Mouse (Mus musculus) thymus, postnatal 0 days (tissue): ENCODE measurements at regions not wholly inside any gene's neighbourhood (a gene's known extent, or its start where the extent isn't known, plus 50 kb on each side); places are given as distances from the start of the nearest gene placed in this dataset.

ENCODE experiments used
- DNase-seq: peaks from one replicate; pipeline ENCODE4 v3.0.0-alpha.2; 2015; ENCODE audit warnings: low spot score

- DNase-seq = peak; percentile 32
Observed at GRCm38 (mm10) chr12:8844748-8845147, 73.6 kb downstream of the Sdc1 start.

GRCm38 (mm10) chr12:8845443-8845842, 74.3 kb downstream of the Sdc1 start:
- no peak for DNase-seq

DNA sequence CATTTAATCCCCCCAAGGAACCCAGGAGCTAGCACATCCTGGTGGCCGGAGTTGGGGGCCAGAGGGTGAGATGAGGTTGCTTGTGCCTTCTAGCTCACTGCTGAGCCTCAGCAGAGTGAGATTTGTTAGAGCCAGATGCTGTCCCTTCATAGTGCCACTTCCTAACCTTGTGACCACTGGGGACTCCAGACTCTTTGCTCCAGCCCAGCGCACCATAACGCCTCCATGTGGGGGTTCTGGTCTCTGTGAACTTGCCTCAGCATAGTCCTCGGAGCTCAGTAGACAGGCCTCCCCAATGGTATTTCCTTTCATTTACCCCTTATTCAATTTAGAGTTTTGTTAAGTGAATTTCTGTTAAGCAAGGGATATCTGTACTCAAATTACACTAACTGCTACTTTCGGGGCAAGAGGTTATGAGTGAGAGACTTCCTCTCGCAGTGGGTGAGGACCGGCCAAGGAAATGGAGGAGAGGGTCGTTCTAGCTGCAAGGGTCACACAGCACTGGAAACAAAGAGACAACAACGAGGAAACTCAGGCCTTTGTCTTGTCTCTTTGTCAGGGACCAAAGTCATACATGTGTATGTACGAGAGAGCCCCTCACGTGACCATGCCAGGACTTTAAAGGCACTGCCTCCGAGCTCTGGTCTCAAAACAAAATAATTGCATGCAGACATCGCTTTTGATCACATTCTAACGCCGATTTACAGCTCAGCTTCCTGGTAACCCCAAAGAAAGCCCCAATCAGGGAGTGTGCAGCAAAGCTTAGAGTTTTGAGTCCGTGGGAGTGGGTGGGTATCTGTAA, 74.8 kb upstream of the Laptm4a start:
- peak; percentile 15 for DNase-seq

DNA sequence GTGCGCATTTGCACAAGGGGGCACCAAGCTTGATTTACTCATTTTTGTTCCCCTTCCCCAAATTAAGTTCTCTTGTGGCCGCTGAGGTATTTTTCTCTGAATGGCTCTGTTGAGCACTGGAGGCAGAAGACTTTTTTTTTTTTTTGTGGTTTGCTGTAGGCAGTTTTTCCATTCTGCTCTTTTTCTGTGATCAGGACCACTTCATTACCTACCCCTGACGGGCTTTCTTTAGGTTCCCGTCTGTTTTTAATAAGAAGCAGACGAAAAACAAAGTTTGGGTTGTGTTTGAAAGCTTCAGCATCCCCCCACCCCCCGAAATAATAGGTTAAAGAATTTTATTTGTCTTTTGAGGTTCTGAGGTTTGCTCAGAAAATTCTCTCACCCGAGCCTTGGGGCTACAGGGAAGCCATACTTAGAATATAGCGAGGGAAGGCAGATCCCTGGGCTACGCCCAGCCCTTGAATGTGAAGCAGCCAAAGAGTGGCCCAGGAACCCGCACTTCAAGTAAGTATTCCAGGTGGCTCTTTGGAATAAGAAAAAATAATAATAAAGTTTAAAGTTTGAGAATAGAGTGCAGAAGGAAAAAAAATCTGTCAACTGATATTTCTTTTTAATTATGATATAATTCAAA, 74.1 kb upstream of the Laptm4a start:
- no peak for DNase-seq

- no peak for DNase-seq
Observed at GRCm38 (mm10) chr12:8847858-8848383, 73.5 kb upstream of the Laptm4a start.

DNA sequence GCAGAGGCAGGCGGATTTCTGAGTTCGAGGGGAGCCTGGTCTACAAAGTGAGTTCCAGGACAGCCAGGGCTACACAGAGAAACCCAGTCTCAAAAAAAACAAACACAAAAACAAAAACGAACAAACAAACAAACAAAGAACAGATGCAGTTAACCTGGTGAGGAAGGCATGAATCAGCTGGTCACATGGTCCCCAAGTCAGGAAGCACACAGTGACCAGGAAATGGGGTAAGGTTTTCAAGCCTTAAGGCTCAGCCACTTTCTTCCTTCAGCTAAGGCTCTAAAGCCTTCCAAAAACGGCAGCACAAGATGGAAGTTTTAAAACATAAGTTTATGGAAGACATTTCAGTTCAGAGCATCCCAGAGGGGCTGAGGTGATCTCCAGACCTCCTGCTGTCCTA, 67.6 kb upstream of the Laptm4a start:
- DNase-seq = no peak

GRCm38 (mm10) chr12:8854401-8854800, 67.1 kb upstream of the Laptm4a start:
- no peak for DNase-seq

DNA sequence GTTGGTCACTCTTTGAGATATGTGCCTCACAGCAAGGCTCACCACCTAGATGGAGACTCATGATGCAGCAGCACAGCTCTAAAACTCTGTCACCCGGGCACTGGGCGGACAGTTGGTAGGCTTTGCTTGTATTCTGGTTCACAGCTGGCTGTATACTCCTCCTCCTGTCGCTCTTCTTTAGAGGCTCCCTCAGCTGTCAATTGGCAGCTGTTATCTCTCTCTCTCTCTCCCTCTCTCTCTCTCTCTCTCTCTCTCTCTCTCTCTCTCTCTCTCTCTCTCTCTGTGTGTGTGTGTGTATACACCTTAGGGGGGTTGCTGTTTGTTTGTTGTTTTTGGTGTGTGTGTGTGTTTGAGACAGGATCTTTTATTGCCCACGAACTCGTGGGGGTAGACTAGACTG, 66.3 kb upstream of the Laptm4a start:
- DNase-seq = no peak

DNA sequence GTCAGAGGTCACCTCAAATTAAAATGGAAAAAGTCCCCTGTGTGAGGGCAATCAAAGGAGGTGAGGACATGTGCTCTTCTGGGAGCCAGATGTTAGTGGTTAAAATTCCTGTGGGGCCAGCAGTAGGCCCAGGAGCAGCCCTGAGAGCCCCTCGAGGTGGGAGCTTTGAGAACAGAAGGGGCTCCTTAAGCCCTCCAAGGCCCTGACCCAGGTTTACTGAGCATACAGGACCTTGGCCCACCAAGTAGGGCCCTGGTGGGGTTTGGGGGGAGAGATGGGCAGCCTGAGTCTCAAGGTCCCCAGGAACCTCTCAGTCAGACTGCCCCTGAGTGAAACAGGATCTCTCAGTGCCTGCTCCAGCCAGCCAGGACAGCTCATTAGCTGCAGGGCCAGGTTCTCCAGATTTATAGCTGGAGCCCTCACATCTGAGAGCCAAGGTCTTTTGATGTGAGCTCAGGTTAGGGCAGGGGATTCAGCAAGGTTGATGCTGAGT, 65.4 kb upstream of the Laptm4a start:
- no peak for DNase-seq

DNA sequence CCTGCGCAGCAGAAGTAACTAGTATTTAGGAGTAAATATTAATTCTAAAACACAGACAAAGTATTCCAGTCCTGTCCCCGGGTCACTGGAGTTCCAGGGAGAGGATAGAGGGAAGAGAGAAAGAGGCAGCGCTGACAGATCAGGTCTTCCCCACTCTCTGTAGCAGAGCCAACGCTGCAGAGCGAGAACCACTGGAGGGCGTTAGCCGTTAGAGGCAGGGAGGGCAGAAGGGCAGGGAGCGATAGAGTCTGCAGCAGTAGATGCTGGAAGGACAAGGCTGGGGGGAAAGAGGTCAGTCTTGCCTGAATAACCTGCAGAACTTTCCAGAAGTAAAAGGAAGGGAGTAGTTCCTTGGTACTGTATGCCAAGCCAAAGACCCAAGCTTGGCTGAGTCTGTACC, 64.2 kb upstream of the Laptm4a start:
- DNase-seq = no peak

DNA sequence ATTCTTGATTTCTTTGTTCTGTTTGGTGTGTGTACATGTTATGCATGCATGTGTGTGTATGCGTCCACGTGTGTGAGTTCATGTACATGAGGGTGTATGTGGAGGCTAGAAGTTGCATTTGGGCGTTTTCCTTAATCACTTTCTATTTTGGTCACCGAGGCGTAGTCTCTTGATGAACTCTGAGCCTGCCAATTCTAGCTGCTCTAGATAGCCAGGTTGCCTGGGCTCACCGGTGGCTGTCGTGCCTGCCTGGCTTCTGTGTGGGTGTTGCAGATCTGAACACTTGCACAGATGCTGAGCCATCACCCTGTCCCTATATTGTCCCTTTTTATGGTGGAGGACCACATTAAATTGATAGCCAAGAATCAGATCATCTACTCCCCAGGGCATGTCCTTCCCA, 62.7 kb upstream of the Laptm4a start:
- DNase-seq = no peak

DNA sequence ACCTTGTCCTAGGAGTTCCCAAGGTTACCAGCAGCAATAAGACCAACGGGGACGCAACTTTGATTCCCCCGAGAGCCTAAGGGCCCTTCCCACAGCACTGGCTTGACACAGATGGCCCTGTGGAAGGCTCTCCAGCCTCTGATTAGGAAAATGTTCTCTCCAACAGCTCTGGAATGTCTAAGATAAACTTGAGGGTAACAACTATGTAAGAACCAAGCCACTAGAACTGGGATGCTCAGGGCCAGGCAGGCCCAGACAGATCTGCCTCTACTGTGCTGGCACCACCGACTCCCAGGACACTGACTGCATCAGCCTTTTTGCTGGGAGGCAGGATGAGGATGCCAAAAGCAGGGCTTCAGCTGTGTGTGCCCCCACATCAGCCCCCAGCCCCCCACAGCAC, 61.9 kb upstream of the Laptm4a start:
- DNase-seq = no peak

DNA sequence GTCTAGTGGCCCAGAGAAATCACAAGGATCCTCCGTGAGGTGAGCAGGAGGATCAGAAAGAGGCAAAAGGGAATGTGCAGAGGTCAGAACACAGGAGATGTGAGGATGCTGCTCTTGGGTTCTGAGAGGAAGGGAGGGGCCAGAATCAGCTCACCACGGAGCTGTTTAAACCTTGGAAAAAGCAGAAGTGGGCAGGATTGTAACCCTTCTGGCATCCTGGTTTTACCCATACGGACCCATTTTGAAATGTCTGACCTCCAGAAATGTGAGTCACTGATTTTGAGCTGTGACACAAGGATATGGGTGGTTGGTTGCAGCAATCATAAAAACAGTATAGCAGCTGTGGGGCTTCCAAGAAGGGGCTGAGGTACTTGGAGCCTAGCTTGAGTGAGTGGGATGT, 56.6 kb upstream of the Laptm4a start:
- no peak for DNase-seq

- DNase-seq = no peak
Observed at GRCm38 (mm10) chr12:8865250-8865649, 56.2 kb upstream of the Laptm4a start.

DNA sequence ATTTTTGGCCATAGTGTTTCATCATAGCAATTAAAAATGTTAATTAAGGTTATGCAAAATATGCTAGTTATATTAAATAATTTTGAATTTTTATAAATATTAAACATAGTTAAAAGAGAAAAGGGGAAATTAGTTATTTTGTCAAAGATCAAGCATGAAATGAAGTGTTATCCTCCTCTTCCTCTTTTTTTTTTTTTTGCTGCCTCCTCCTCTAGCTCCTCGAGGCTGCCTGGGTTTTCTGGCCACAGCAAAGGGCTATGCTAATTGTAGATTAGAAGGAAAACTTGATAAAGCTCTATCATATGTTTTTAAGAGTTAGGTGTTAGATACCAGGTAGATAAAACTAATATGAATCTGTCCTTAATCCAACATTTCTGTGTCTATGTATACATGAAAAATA, 54.4 kb upstream of the Laptm4a start:
- DNase-seq = no peak

DNA sequence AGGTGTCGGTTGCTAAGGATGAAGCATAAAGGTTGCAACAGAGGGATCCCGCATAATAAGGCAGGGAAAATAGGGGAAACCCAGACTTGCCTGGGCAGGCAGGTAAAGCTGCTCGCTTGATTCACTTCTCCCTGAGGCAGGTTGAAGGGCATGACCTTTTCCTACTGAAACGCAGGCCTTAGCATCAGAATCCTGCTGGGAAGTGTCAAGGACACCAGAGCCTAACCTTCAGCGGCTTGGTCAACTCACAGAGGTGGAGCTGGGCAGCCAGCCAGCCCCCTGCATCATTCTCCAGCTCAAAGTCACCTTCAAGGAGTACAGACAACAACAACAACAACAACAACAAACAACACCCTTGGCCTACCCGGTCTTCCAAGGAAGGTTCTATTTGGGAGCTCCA, 52.8 kb upstream of the Laptm4a start:
- DNase-seq = no peak

DNA sequence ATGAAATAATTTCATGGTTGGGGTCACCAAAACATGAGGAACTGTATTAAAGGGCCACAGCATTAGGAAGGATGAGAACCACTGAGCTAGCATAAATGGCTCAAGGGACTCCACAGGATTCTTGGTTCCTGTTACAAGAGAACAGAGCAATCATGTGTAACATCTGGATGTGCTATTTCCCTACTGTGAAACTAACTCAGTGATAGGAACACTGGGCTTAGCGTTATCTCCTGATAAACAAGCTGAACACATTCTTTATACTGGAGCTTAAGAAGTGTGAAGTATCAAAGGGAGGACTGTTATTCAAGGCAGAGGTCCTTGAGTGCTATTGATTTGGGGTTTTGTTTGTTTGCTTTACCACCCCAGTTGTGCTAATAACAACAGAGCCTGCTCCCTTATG, 52.3 kb upstream of the Laptm4a start:
- no peak for DNase-seq
